Mouse (Mus musculus) G1E (cell line): ENCODE data around the gene Cfap97.

ENCODE experiments used
- CTCF ChIP-seq: IDR thresholded peaks from 2 replicates; pipeline ENCODE4 v1.5.1; 2012; ENCODE audit warnings: low read depth, low read length, inconsistent platforms, mixed read lengths
- GATA1 ChIP-seq: IDR thresholded peaks from 2 replicates; pipeline ENCODE4 v1.6.1; 2012; ENCODE audit warnings: borderline replicate concordance, low read length, inconsistent platforms, mixed read lengths
- POLR2AphosphoS5 ChIP-seq: IDR thresholded peaks from 2 replicates; pipeline ENCODE4 v1.6.1; 2012; ENCODE audit warnings: low read depth, low read length, inconsistent platforms; ENCODE audit not compliant: insufficient replicate concordance
- TAL1 ChIP-seq: conservative IDR thresholded peaks from 2 replicates; pipeline ENCODE4 v1.6.1; 2012; ENCODE audit warnings: low read depth, low read length, inconsistent platforms, mixed read lengths

DNA sequence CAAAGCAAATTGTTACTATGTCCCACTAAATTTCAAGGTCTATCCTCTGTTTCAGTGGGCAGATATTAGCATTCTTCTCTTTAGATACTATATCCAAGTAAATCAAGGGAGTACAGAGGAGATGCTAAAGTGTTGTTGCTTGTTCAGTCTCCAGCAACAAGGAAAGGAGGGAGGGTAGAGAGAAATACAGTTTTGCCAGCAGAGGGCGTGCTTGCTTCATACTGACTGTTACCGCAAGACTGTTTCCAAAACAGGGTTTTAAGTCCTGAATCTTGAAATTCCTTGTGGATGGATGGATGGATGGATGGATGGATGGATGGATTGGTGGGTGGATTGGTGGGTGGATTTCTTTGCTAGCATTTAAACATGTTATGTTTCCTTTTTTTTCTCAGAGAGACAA is 33.8 kb downstream of the Cfap97 start:
- TF ChIP-seq CTCF = peak; percentile 56
- TF ChIP-seq POLR2AphosphoS5 = no peak
- no peak for TF ChIP-seq TAL1
- no peak for TF ChIP-seq GATA1
